Mouse (Mus musculus): ENCODE results near the gene Txlnb. TPM values are rescaled to one million over a fixed set of nuclear protein-coding genes. Genes with fewer than 3 reads are reported as not detected.

Txlnb gene
- total and polyA plus RNA-seq, 3 experiments, result 102 to 403 (median 312) TPM

DNA sequence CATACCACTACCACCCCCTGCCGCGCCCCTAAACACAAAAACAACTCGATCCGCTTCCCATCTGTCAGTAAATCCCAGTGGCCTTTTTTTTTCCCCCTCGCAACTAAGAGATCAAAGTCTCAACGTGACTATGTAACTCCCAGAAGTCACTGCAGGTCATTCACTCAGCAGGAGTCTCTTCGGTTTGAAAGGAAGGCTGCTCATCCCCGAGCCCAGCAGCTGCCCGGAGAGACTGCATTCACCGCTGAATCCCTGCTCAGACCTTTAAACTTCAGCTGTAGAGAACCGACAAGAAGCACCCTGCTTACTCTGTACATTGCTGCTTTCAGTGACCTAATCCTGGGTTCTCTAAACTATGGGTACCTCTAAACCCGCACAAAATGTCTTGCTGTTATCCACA lies 31.4 kb downstream of the Txlnb start:
- Histone ChIP-seq H3K27me3 (ENCODE audit: control insufficient read depth, insufficient read depth, low read length) (no peaks in the 10 kb centered on the region), H3K4me1 (ENCODE audit: control insufficient read depth, insufficient read depth, low read length) (no peaks in the 10 kb centered on the region; the same call in 1 of the 2 replicates), H3K9ac (ENCODE audit: low read depth, low read length) (no peak overlapping the region), H3K79me2 (replicated peaks; ENCODE audit: control insufficient read depth, insufficient read depth, low read length) (0 out of 2 replicates have a peak, but pooled peaks cover 2% of the 10 kb centered on the region), H3K27ac (no peak overlapping the region; the same call in 1 of the 2 replicates), H3K4me3 (no peak overlapping the region), H3K36me3 (ENCODE audit: control insufficient read depth, insufficient read depth, low read length) (peaks cover 5% of the 10 kb centered on the region; the same call in 1 of the 2 replicates)
- no peak for DNase-seq
- WGBS, result 34% methylated on average over 12 of the region's 12 CpGs
- no peak for TF ChIP-seq EP300 (IDR thresholded peaks at IDR 0.05; ENCODE audit: insufficient read depth, low read depth, low read length)
- no peak for TF ChIP-seq CTCF (IDR thresholded peaks at IDR 0.05)
- TF ChIP-seq POLR2A (IDR thresholded peaks at IDR 0.05; ENCODE audit: insufficient read depth, low read depth, low read length), result no peak
- intact Hi-C loops (cut with DNase I), result no loop called here

GRCm38 (mm10) chr10:17829205-17829604 lies 33.2 kb downstream of the Txlnb start:
- 0 out of 2 replicates have a peak, but pooled peaks cover 2% of the 10 kb centered on the region for H3K79me2 ChIP-seq (replicated peaks; ENCODE audit: control insufficient read depth, insufficient read depth, low read length)
- H3K27ac ChIP-seq, result no peak overlapping the region
- H3K27me3 ChIP-seq (ENCODE audit: control insufficient read depth, insufficient read depth, low read length), result no peaks in the 10 kb centered on the region
- intact Hi-C loops (cut with DNase I), result no loop called here
- 88% methylated on average over 4 of the region's 4 CpGs for WGBS
- peaks cover 3% of the 10 kb centered on the region; the same call in 1 of the 2 replicates for H3K36me3 ChIP-seq (ENCODE audit: control insufficient read depth, insufficient read depth, low read length)
- no peak for DNase-seq
- no peak overlapping the region for H3K9ac ChIP-seq (ENCODE audit: low read depth, low read length)
- TF ChIP-seq POLR2A (IDR thresholded peaks at IDR 0.05; ENCODE audit: insufficient read depth, low read depth, low read length) (no peak), CTCF (IDR thresholded peaks at IDR 0.05) (no peak), EP300 (IDR thresholded peaks at IDR 0.05; ENCODE audit: insufficient read depth, low read depth, low read length) (no peak)
- no peaks in the 10 kb centered on the region; the same call in 1 of the 2 replicates for H3K4me1 ChIP-seq (ENCODE audit: control insufficient read depth, insufficient read depth, low read length)
- H3K4me3 ChIP-seq, result no peak overlapping the region

DNA sequence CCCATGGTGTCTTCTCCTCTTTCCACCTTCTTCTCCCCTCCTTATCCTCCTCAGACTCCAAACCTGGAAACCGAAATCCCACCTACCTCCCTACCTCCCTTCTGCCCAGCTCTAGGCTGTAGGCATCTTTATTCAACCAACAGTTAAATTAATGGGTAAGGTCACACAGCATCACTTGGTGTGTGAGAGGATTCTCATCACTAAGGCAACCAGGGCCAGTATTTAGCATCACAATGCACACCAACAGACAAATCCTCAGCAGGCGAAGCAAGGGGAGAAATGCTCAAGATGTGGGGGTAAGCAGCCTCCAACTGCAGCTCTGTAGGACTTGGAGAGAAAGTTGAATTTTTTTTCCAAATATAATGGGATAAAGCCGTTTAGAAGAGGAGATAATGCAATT lies 35.0 kb downstream of the Txlnb start:
- Histone ChIP-seq H3K4me1 (ENCODE audit: control insufficient read depth, insufficient read depth, low read length) (peaks cover 5% of the 10 kb centered on the region), H3K4me3 (no peak overlapping the region), H3K79me2 (replicated peaks; ENCODE audit: control insufficient read depth, insufficient read depth, low read length) (0 out of 2 replicates have a peak, but pooled peaks cover 2% of the 10 kb centered on the region), H3K9ac (ENCODE audit: low read depth, low read length) (no peak overlapping the region), H3K27ac (no peak overlapping the region), H3K27me3 (ENCODE audit: control insufficient read depth, insufficient read depth, low read length) (no peaks in the 10 kb centered on the region), H3K36me3 (ENCODE audit: control insufficient read depth, insufficient read depth, low read length) (peaks cover 16% of the 10 kb centered on the region)
- intact Hi-C loops (cut with DNase I), result no loop called here
- WGBS, result 71% methylated on average over 3 of the region's 3 CpGs
- TF ChIP-seq CTCF (IDR thresholded peaks at IDR 0.05) (no peak), POLR2A (IDR thresholded peaks at IDR 0.05; ENCODE audit: insufficient read depth, low read depth, low read length) (no peak), EP300 (IDR thresholded peaks at IDR 0.05; ENCODE audit: insufficient read depth, low read depth, low read length) (no peak)
- DNase-seq, result no peak

DNA sequence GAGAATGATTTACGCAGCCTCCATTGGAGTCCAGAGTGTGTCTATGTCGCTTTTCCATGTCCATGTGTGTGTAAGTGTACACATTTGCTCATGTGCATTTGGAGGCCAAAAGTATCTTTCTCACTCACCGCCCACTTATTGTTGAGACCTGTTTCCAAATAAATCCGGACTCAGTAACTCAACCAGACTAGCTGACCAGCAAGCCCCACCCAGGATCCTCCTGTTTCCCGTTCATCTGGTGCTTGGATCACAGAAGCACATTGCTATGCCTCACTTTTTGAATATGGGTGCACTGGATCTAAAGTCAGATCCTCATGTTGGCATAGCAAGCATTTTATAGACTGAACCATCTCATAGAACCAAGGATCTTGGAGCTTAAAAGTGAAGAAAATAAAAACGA lies 39.0 kb downstream of the Txlnb start:
- intact Hi-C loops (cut with DNase I), result loop anchor here (2.0 kb wide), 1 partner anchor 38 kb away; the partner anchor contains the start of gene Txlnb
- Histone ChIP-seq H3K27ac (peak overlapping the region; percentile 86), H3K79me2 (replicated peaks; ENCODE audit: control insufficient read depth, insufficient read depth, low read length) (0 out of 2 replicates have a peak, but pooled peaks cover 2% of the 10 kb centered on the region), H3K4me1 (ENCODE audit: control insufficient read depth, insufficient read depth, low read length) (peaks cover 5% of the 10 kb centered on the region), H3K4me3 (0 out of 2 replicates have a peak overlapping the region, but pooled peaks have one; percentile 5), H3K36me3 (ENCODE audit: control insufficient read depth, insufficient read depth, low read length) (peaks cover 19% of the 10 kb centered on the region), H3K9ac (ENCODE audit: low read depth, low read length) (peak overlapping the region; percentile 30; the same call in 1 of the 2 replicates), H3K27me3 (ENCODE audit: control insufficient read depth, insufficient read depth, low read length) (no peaks in the 10 kb centered on the region)
- TF ChIP-seq CTCF (IDR thresholded peaks at IDR 0.05), result no peak
- TF ChIP-seq POLR2A (IDR thresholded peaks at IDR 0.05; ENCODE audit: insufficient read depth, low read depth, low read length), result peak; percentile 45; the same call in 1 of the 2 replicates
- no peak for TF ChIP-seq EP300 (IDR thresholded peaks at IDR 0.05; ENCODE audit: insufficient read depth, low read depth, low read length)
- DNase-seq, result peak in 1 of 2 experiments; percentile 25
- 52% methylated on average over 6 of the region's 6 CpGs for WGBS

GRCm38 (mm10) chr10:17836275-17836674 lies 40.2 kb downstream of the Txlnb start:
- Histone ChIP-seq H3K9ac (ENCODE audit: low read depth, low read length) (no peak overlapping the region), H3K27ac (peak overlapping the region; percentile 86), H3K79me2 (replicated peaks; ENCODE audit: control insufficient read depth, insufficient read depth, low read length) (0 out of 2 replicates have a peak, but pooled peaks cover 2% of the 10 kb centered on the region), H3K36me3 (ENCODE audit: control insufficient read depth, insufficient read depth, low read length) (peaks cover 19% of the 10 kb centered on the region), H3K27me3 (ENCODE audit: control insufficient read depth, insufficient read depth, low read length) (no peaks in the 10 kb centered on the region), H3K4me1 (ENCODE audit: control insufficient read depth, insufficient read depth, low read length) (peaks cover 5% of the 10 kb centered on the region), H3K4me3 (no peak overlapping the region)
- DNase-seq, result no peak
- TF ChIP-seq EP300 (IDR thresholded peaks at IDR 0.05; ENCODE audit: insufficient read depth, low read depth, low read length) (no peak), POLR2A (IDR thresholded peaks at IDR 0.05; ENCODE audit: insufficient read depth, low read depth, low read length) (no peak), CTCF (IDR thresholded peaks at IDR 0.05) (no peak)
- intact Hi-C loops (cut with DNase I), result no loop called here
- WGBS, result 92% methylated on average over 1 of the region's 1 CpGs

DNA sequence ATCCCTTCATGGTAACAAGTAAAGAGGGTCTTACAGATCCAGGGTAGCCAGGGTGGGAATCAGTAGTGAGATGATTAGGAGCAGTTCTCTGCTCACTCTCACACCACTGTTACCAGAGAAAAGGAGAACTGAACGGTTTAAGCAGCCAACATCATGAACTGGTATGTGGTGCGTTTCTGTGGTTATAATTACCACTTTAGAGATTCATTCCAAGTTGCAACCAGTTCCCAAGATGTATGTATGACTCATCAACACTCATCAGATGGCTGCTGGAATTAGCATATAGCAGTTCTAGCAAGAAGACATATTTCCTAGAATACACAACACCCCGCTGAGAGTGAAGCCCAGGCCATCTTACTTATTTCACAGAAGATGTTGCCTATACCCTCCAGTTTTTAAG lies 46.0 kb downstream of the Txlnb start:
- 63% methylated on average over 3 of the region's 3 CpGs for WGBS
- Histone ChIP-seq H3K79me2 (replicated peaks; ENCODE audit: control insufficient read depth, insufficient read depth, low read length) (no peaks in the 10 kb centered on the region), H3K9ac (ENCODE audit: low read depth, low read length) (no peak overlapping the region), H3K4me3 (no peak overlapping the region), H3K27ac (no peak overlapping the region), H3K36me3 (ENCODE audit: control insufficient read depth, insufficient read depth, low read length) (peaks cover 3% of the 10 kb centered on the region; the same call in 1 of the 2 replicates), H3K4me1 (ENCODE audit: control insufficient read depth, insufficient read depth, low read length) (no peaks in the 10 kb centered on the region; the same call in none of the 2 replicates), H3K27me3 (ENCODE audit: control insufficient read depth, insufficient read depth, low read length) (no peaks in the 10 kb centered on the region)
- DNase-seq, result no peak
- TF ChIP-seq POLR2A (IDR thresholded peaks at IDR 0.05; ENCODE audit: insufficient read depth, low read depth, low read length), result no peak
- no peak for TF ChIP-seq EP300 (IDR thresholded peaks at IDR 0.05; ENCODE audit: insufficient read depth, low read depth, low read length)
- no peak for TF ChIP-seq CTCF (IDR thresholded peaks at IDR 0.05)
- intact Hi-C loops (cut with DNase I), result no loop called here

All from heart, adult 2 months (tissue).